Mouse (Mus musculus) heart, adult 2 months (tissue): Measurements from ENCODE around the gene Plcd4. TPM values are rescaled to one million over a fixed set of nuclear protein-coding genes. Genes with fewer than 3 reads are reported as not detected.

Source experiments
- DNase-seq, 2 experiments: peaks; one replicate each; pipeline ENCODE4 v3.0.0; 2021
- H3K27ac ChIP-seq: fragments of 200-600 bp; 2 replicates; pipeline ENCODE4 v1.8.1; 2022
- H3K27me3 ChIP-seq: fragments of 200-500 bp; 2 replicates; pipeline ENCODE4 v1.6.1; 2012; ENCODE audit warnings: mild to moderate bottlenecking, low read length, inconsistent platforms, mixed read lengths; ENCODE audit not compliant: control insufficient read depth, insufficient read depth
- H3K36me3 ChIP-seq: fragments of 200-500 bp; 2 replicates; pipeline ENCODE4 v1.6.1; 2012; ENCODE audit warnings: low read length, inconsistent platforms; ENCODE audit not compliant: control insufficient read depth, insufficient read depth
- H3K4me1 ChIP-seq: fragments of 200-500 bp; 2 replicates; pipeline ENCODE4 v1.6.1; 2011; ENCODE audit warnings: low read length; ENCODE audit not compliant: control insufficient read depth, insufficient read depth
- H3K4me3 ChIP-seq: fragments of 200-600 bp; 2 replicates; pipeline ENCODE4 v1.8.1; 2022
- H3K79me2 ChIP-seq: fragments of 200-500 bp; replicated peaks from 2 replicates; pipeline ENCODE4 v1.6.1; 2012; ENCODE audit warnings: mild to moderate bottlenecking, inconsistent platforms, low read length, moderate library complexity, mixed read lengths; ENCODE audit not compliant: control insufficient read depth, insufficient read depth
- H3K9ac ChIP-seq: fragments of 200-500 bp; 2 replicates; pipeline ENCODE4 v1.6.1; 2012; ENCODE audit warnings: low read depth, mild to moderate bottlenecking, control low read depth, inconsistent platforms, low read length, mixed read lengths
- CTCF ChIP-seq: fragments of 200-600 bp; IDR thresholded peaks from 2 replicates; pipeline ENCODE4 v1.8.1; 2022; ENCODE audit warnings: antibody characterized with exemption, mild to moderate bottlenecking, moderate library complexity
- EP300 ChIP-seq: fragments of 200-500 bp; IDR thresholded peaks from 2 replicates; pipeline ENCODE4 v1.6.1; 2011; ENCODE audit warnings: low read depth, low read length, control low read depth; ENCODE audit not compliant: insufficient read depth
- POLR2A ChIP-seq: fragments of 200-500 bp; IDR thresholded peaks from 2 replicates; pipeline ENCODE4 v1.6.1; 2011; ENCODE audit warnings: mild to moderate bottlenecking, low read depth, low read length, control low read depth; ENCODE audit not compliant: insufficient read depth
- WGBS: fragments of 180-500 bp; shearing (Covaris S2); methylation state at CpG from one replicate; pipeline ENCODE4 v1.1.7; 2018; 5-methylcytosine and 5-hydroxymethylcytosine counted together
- intact Hi-C: fragments of 180-260 bp; cut with DNase I; formaldehyde crosslinking; loops from one replicate; pipeline ENCODE4 v1.15.1; 2025
- microRNA-seq, 2 experiments: library from miRNA; unstranded; fragments of <30 nt; microRNA quantifications; one replicate each; pipeline ENCODE4 v1.2.0; 2021
- polyA plus RNA-seq: library from polyadenylated mRNA; depleted of rRNA; stranded (reverse); fragments of >200 nt; gene quantifications from 2 replicates; pipeline ENCODE4 v1.2.3, GENCODE M21; 2012; rRNA removed
- total RNA-seq, 2 experiments: library from RNA; stranded (reverse); gene quantifications; 2 replicates each; pipeline ENCODE4 v1.2.3; 2021

Plcd4 gene
- total and polyA plus RNA-seq, 3 experiments: 0.08 TPM; not detected in 2

GRCm38 (mm10) chr1:74587233-74587772, 44.6 kb downstream of the Plcd4 start:
- H3K4me1 ChIP-seq: peaks cover 6% of the 10 kb centered on the region
- H3K79me2 ChIP-seq: peaks cover 3% of the 10 kb centered on the region; the same call in 1 of the 2 replicates
- H3K36me3 ChIP-seq: peaks cover 22% of the 10 kb centered on the region
- TF ChIP-seq CTCF (no peak), POLR2A (no peak), EP300 (no peak)
- H3K9ac ChIP-seq: peak overlapping the region; percentile 76
- 0% methylated on average over 24 of the region's 24 CpGs for WGBS
- DNase-seq: no peak
- no peaks in the 10 kb centered on the region for H3K27me3 ChIP-seq
- H3K4me3 ChIP-seq: peak overlapping the region; percentile 65
- intact Hi-C loops: loop anchor here (5.0 to 10.0 kb wide), 4 partner anchors 77 to 730 kb away; partner anchors contain the start of genes Cnot9, Ctdsp1, Dnpep and Ttll4
- H3K27ac ChIP-seq: peak overlapping the region; percentile 89

GRCm38 (mm10) chr1:74587773-74588445, 45.2 kb downstream of the Plcd4 start, which contains the start of the genes Zfp142 and Bcs1l:
Gene Zfp142, minus strand, starts transcription at chr1:74588246.
Gene Bcs1l, plus strand, starts transcription at chr1:74588289.
- Histone ChIP-seq H3K79me2 (no peaks in the 10 kb centered on the region), H3K36me3 (peaks cover 19% of the 10 kb centered on the region), H3K27me3 (no peaks in the 10 kb centered on the region), H3K4me3 (peak within 1 kb of the TSS; percentile 65), H3K4me1 (peaks cover 6% of the 10 kb centered on the region), H3K27ac (peak within 1 kb of the TSS; percentile 89), H3K9ac (peak within 1 kb of the TSS; percentile 85)
- under 1% methylated on average over 48 of the region's 48 CpGs for WGBS
- peak; percentile 99 for DNase-seq
- intact Hi-C loops: loop anchor here (1.0 to 10.0 kb wide), 5 partner anchors 13 to 729 kb away; partner anchors contain the start of genes Cnot9, Ctdsp1, Dnpep and Rnf25
- peak; percentile 41 for TF ChIP-seq CTCF
- TF ChIP-seq EP300: 0 out of 2 replicates have a peak, but pooled peaks have one; percentile 34
- peak; percentile 57 for TF ChIP-seq POLR2A

- no peaks in the 10 kb centered on the region for H3K36me3 ChIP-seq
- H3K79me2 ChIP-seq: no peaks in the 10 kb centered on the region
- no peaks in the 10 kb centered on the region for H3K4me1 ChIP-seq
- H3K27me3 ChIP-seq: no peaks in the 10 kb centered on the region
- H3K9ac ChIP-seq: no peak overlapping the region
- no peak for DNase-seq
- no peak overlapping the region for H3K4me3 ChIP-seq
- H3K27ac ChIP-seq: no peak overlapping the region
- 55% methylated on average over 8 of the region's 8 CpGs for WGBS
- intact Hi-C loops: no loop called here
- no peak for TF ChIP-seq EP300
- TF ChIP-seq POLR2A: no peak
- no peak for TF ChIP-seq CTCF
Observed at GRCm38 (mm10) chr1:74594434-74594833, 51.7 kb downstream of the Plcd4 start.

GRCm38 (mm10) chr1:74600501-74601266, 58.0 kb downstream of the Plcd4 start:
- Histone ChIP-seq H3K36me3 (no peaks in the 10 kb centered on the region), H3K9ac (peak overlapping the region; percentile 76), H3K27me3 (no peaks in the 10 kb centered on the region), H3K4me3 (peak overlapping the region; percentile 81), H3K79me2 (no peaks in the 10 kb centered on the region), H3K4me1 (peaks cover 1% of the 10 kb centered on the region), H3K27ac (peak overlapping the region; percentile 84)
- TF ChIP-seq POLR2A (no peak), CTCF (no peak), EP300 (no peak)
- intact Hi-C loops: loop anchor here (1.0 to 5.0 kb wide), 2 partner anchors 12 to 162 kb away; partner anchors contain the start of genes Bcs1l and Zfp142
- WGBS: 8% methylated on average over 26 of the region's 26 CpGs
- no peak for DNase-seq

- TF ChIP-seq EP300 (no peak), POLR2A (peak; percentile 97), CTCF (no peak)
- 10% methylated on average over 25 of the region's 25 CpGs for WGBS
- intact Hi-C loops: loop anchor here (1.0 to 5.0 kb wide), 2 partner anchors 13 to 161 kb away; partner anchors contain the start of genes Bcs1l and Zfp142
Observed at GRCm38 (mm10) chr1:74601267-74601962, 58.7 kb downstream of the Plcd4 start, which contains the start of the genes Rnf25 and Stk36. Gene Rnf25, minus strand, starts transcription at chr1:74601397. Gene Stk36, plus strand, starts transcription at chr1:74601445.

More at GRCm38 (mm10) chr1:74601267-74601962, 58.7 kb downstream of the Plcd4 start, which contains the start of the genes Rnf25 and Stk36:
- Histone ChIP-seq H3K79me2 (no peaks in the 10 kb centered on the region), H3K27me3 (no peaks in the 10 kb centered on the region), H3K9ac (peak within 1 kb of the TSS; percentile 76), H3K4me3 (peak within 1 kb of the TSS; percentile 81), H3K4me1 (peaks cover 1% of the 10 kb centered on the region), H3K36me3 (no peaks in the 10 kb centered on the region), H3K27ac (peak within 1 kb of the TSS; percentile 84)
- DNase-seq: peak; percentile 86 to 90

Small RNA genes within 50 kb of the gene (microRNA-seq; reads per million reads assigned to microRNA genes)
- 0 reads per million in 2 experiments for gene Gm25035

Other genes with a start within 250 kb of the Plcd4 start
- 10 to 100 TPM; 41.3 to 48.1 TPM for gene Tmbim1, start 237.3 kb upstream of the Plcd4 start, total RNA-seq
- gene Tmbim1, start 237.3 kb upstream of the Plcd4 start, polyA plus RNA-seq: 97.1 and 148 TPM in 2 replicates
- under 1 TPM; 0.29 to 0.34 TPM for gene Catip, start 180.8 kb upstream of the Plcd4 start, total RNA-seq
- 1.1 and 2.3 TPM in 2 replicates for gene Catip, start 180.8 kb upstream of the Plcd4 start, polyA plus RNA-seq
- gene Slc11a1, start 167.7 kb upstream of the Plcd4 start, total RNA-seq: 1 to 10 TPM; 5.2 to 5.8 TPM
- 12.3 and 13.0 TPM in 2 replicates for gene Slc11a1, start 167.7 kb upstream of the Plcd4 start, polyA plus RNA-seq
- gene Ctdsp1, start 151.4 kb upstream of the Plcd4 start, total RNA-seq: 100 to 1,000 TPM; 122 to 137 TPM
- 122 and 127 TPM in 2 replicates for gene Ctdsp1, start 151.4 kb upstream of the Plcd4 start, polyA plus RNA-seq
- under 1 TPM; 0.80 to 0.97 TPM for gene Vil1, start 133.5 kb upstream of the Plcd4 start, total RNA-seq
- 0.27 and 0.29 TPM in 2 replicates for gene Vil1, start 133.5 kb upstream of the Plcd4 start, polyA plus RNA-seq
- 10 to 100 TPM; 11.8 to 12.6 TPM for gene Cnot9, start 36.8 kb upstream of the Plcd4 start, total RNA-seq
- 10.0 and 18.3 TPM in 2 replicates for gene Cnot9, start 36.8 kb upstream of the Plcd4 start, polyA plus RNA-seq
- gene Usp37, start 1.4 kb downstream of the Plcd4 start, total RNA-seq: 1 to 10 TPM; 6.5 to 8.1 TPM
- gene Usp37, start 1.4 kb downstream of the Plcd4 start, polyA plus RNA-seq: 2.9 and 5.2 TPM in 2 replicates
- 10 to 100 TPM in 1 of 2 experiments, 1 to 10 TPM in 1; 10.0 to 13.7 TPM for gene Zfp142, start 45.4 kb downstream of the Plcd4 start, total RNA-seq
- 9.2 and 13.3 TPM in 2 replicates for gene Zfp142, start 45.4 kb downstream of the Plcd4 start, polyA plus RNA-seq
- 10 to 100 TPM; 28.4 to 30.9 TPM for gene Bcs1l, start 45.4 kb downstream of the Plcd4 start, total RNA-seq
- gene Bcs1l, start 45.4 kb downstream of the Plcd4 start, polyA plus RNA-seq: 44.4 and 59.6 TPM in 2 replicates
- gene Rnf25, start 58.5 kb downstream of the Plcd4 start, total RNA-seq: 10 to 100 TPM; 15.9 to 20.5 TPM
- 33.0 and 50.6 TPM in 2 replicates for gene Rnf25, start 58.5 kb downstream of the Plcd4 start, polyA plus RNA-seq
- gene Stk36, start 58.6 kb downstream of the Plcd4 start, total RNA-seq: under 1 TPM; 0.55 to 0.66 TPM
- 0.56 and 1.5 TPM in 2 replicates for gene Stk36, start 58.6 kb downstream of the Plcd4 start, polyA plus RNA-seq
- 10 to 100 TPM in 1 of 2 experiments, 1 to 10 TPM in 1; 9.7 to 10.9 TPM for gene Ttll4, start 118.9 kb downstream of the Plcd4 start, total RNA-seq
- gene Ttll4, start 118.9 kb downstream of the Plcd4 start, polyA plus RNA-seq: 6.6 and 15.5 TPM in 2 replicates
- 10 to 100 TPM; 10.1 to 18.1 TPM for gene Cyp27a1, start 170.7 kb downstream of the Plcd4 start, total RNA-seq
- gene Cyp27a1, start 170.7 kb downstream of the Plcd4 start, polyA plus RNA-seq: 17.0 and 22.2 TPM in 2 replicates
- 1 to 10 TPM; 1.1 to 1.3 TPM for gene Prkag3, start 206.3 kb downstream of the Plcd4 start, total RNA-seq
- gene Prkag3, start 206.3 kb downstream of the Plcd4 start, polyA plus RNA-seq: 2.1 and 3.0 TPM in 2 replicates
- under 1 TPM; 0.32 to 0.70 TPM for gene Wnt6, start 229.0 kb downstream of the Plcd4 start, total RNA-seq
- 0.38 and 0.39 TPM in 2 replicates for gene Wnt6, start 229.0 kb downstream of the Plcd4 start, polyA plus RNA-seq
- not detected for gene Wnt10a, start 248.6 kb downstream of the Plcd4 start, total RNA-seq
- not detected in 2 replicates for gene Wnt10a, start 248.6 kb downstream of the Plcd4 start, polyA plus RNA-seq